Mouse (Mus musculus) frontal cortex, postnatal 36 days (tissue): ENCODE data around the gene Vat1l.

Source experiments
- DNase-seq, 2 experiments: peaks; one replicate each; pipeline ENCODE4 v3.0.0; 2022; ENCODE audit warnings: low spot score in 2 of 2

Gene Vat1l

GRCm38 (mm10) chr8:114205221-114205901, at the start of gene Vat1l:
TSS of gene Vat1l (plus strand) at chr8:114205612.
- DNase-seq, result peak; percentile 52 to 58

GRCm38 (mm10) chr8:114158586-114158985, 46.8 kb upstream of the Vat1l start:
- no peak for DNase-seq

- no peak for DNase-seq
Measured at GRCm38 (mm10) chr8:114159666-114160065, 45.7 kb upstream of the Vat1l start.

- no peak for DNase-seq
Measured at GRCm38 (mm10) chr8:114163871-114164270, 41.5 kb upstream of the Vat1l start.

GRCm38 (mm10) chr8:114164444-114165096, 40.8 kb upstream of the Vat1l start:
- no peak for DNase-seq

- DNase-seq, result no peak
Measured at GRCm38 (mm10) chr8:114165741-114166140, 39.7 kb upstream of the Vat1l start.

- DNase-seq, result no peak
Measured at GRCm38 (mm10) chr8:114176721-114177120, 28.7 kb upstream of the Vat1l start.

- no peak for DNase-seq
Measured at GRCm38 (mm10) chr8:114193334-114193733, 12.1 kb upstream of the Vat1l start.

GRCm38 (mm10) chr8:114198990-114199389, 6.4 kb upstream of the Vat1l start:
- no peak for DNase-seq

GRCm38 (mm10) chr8:114206421-114206983, 1.1 kb downstream of the Vat1l start:
- DNase-seq, result no peak

GRCm38 (mm10) chr8:114207026-114207425, 1.6 kb downstream of the Vat1l start:
- no peak for DNase-seq

- no peak for DNase-seq
Measured at GRCm38 (mm10) chr8:114220779-114221178, 15.4 kb downstream of the Vat1l start.

- DNase-seq, result no peak
Measured at GRCm38 (mm10) chr8:114222001-114222400, 16.6 kb downstream of the Vat1l start.

GRCm38 (mm10) chr8:114224001-114224400, 18.6 kb downstream of the Vat1l start:
- no peak for DNase-seq

GRCm38 (mm10) chr8:114251321-114252065, 46.1 kb downstream of the Vat1l start:
- peak in 1 of 2 experiments; percentile 3 for DNase-seq

- no peak for DNase-seq
Measured at GRCm38 (mm10) chr8:114258685-114259084, 53.3 kb downstream of the Vat1l start.

GRCm38 (mm10) chr8:114259713-114260355, 54.4 kb downstream of the Vat1l start:
- peak in 1 of 2 experiments; percentile 4 for DNase-seq

GRCm38 (mm10) chr8:114262331-114262730, 56.9 kb downstream of the Vat1l start:
- no peak for DNase-seq

GRCm38 (mm10) chr8:114274558-114274957, 69.1 kb downstream of the Vat1l start:
- DNase-seq, result no peak

- DNase-seq, result no peak
Measured at GRCm38 (mm10) chr8:114281101-114281500, 75.7 kb downstream of the Vat1l start.

- peak; percentile 65 to 83 for DNase-seq
Measured at GRCm38 (mm10) chr8:114294889-114295748, 89.7 kb downstream of the Vat1l start.
